Mouse (Mus musculus): ENCODE measurements around the gene Fam89b.

Gene Fam89b

DNA sequence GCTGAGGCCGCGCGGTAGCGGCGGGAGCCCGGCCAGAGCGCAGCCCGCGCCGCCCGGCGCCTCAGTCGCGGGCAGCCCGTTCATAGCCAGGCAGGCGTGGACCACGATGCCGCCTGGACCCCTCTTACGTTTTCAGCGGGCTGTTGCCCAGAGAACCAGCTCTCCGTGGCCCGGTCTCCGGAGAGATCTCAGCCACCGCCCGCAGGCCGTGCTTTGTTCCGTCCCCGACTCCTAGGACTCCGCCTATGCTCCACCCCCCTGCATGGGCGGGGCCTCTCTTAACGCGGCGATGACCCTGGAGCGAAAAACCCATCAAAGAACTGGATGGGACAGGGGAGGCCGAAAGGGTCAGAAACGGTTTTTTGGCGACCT is at the start of gene Fam89b:
Fam89b (minus strand) TSS at position 210 of the 372 bp plus-strand sequence.
- in situ Hi-C loops (cut with MboI, MseI) = no loop called here

DNA sequence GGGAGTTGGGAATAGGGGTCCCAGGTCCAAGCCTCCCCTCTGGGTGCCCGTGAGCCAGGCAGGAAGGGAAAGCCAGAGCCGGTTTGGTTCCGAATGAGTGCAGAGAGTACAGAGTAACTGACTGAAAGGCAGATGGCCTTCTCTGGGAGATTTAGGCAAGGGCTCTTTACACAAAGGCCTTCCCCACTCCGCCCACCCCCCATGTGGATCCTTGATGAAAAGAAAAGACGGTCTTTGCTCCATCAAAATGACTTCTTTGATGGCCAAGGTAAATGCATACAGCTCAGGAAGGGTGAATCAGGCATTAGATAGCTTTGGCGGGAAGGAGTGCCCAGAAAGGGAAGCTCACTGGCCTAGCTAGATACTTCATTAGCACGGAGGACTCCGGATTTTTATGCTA is 48.9 kb upstream of the Fam89b start:
- in situ Hi-C loops (cut with MboI, MseI) = no loop called here

DNA sequence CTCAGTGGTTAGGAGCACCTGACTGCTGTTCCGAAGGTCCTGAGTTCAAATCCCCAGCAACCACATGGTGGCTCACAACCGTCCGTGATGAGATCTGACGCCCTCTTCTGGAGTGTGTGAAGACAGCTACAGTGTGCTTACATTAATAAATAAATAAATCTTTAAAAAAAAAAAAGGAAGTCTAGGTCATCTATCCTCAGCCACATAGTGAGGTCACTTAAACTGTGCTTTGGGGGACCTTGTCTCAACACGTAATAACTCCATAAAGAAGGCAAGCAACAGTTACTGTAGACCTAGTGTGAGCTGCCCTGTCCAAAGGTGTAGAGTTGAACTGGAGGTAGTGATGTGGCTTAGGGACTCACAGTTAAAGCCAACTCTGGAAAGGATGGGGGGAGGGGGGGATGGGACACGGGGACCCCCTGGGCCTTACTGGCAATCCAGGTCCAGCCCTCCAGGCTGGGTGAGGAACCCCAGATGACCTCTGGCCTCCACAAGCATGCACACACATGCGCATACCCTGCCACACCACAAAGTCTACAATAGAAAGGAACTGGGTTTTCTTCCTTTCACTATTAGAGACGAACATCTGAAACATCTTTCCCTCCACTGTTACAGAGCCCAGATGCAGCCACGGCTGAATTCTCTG is 48.1 kb upstream of the Fam89b start:
- in situ Hi-C loops (cut with MboI, MseI) = no loop called here

DNA sequence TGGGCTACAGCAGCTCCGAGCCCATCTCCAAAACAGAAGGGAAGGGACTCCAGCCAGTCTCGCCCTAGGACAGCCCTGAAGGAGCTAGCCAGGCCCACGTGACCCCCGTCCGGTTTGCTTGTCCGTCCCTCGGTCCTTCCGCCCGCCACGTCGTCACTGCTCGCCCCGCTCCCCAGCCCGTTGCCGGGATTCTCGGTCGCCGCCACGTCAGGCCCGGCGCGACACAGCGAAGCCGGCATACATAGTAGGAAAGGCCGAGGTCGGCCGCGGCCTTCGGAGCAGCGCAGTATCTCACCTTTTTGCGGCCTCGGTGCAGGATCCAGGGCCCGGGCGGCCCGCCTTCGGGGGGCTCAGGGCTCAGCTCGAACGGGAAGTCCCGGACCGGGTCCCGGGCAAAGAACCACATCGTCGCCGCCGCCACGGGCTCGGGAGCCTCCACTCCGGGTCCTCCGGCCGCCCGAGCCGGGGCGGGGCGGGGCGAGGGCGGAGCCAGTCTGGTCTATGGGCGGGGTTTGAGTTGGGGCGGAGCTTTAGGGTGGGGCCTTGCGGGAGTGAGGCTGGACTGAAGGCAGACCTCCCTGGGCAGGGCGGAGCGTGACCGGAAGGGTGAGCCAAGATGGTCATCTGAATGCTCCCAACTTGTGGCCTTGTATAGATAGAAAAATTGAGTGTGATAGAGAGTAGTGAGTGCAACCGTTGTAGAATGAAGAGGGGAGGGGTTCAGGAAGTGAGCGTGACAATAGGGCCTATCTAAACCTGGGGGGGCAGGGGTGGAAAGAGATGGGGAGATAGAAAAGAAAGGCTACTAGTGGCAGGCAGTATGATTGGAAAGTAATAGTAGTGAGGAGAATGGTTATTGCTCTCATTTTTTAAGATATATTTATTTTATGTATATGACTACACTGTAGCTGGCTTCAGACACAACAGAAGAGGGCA is 41.7 kb upstream of the Fam89b start, which contains the start of gene Scyl1:
Scyl1 (minus strand) TSS at position 495 of the 936 bp plus-strand sequence.
- in situ Hi-C loops (cut with MboI, MseI) = no loop called here

DNA sequence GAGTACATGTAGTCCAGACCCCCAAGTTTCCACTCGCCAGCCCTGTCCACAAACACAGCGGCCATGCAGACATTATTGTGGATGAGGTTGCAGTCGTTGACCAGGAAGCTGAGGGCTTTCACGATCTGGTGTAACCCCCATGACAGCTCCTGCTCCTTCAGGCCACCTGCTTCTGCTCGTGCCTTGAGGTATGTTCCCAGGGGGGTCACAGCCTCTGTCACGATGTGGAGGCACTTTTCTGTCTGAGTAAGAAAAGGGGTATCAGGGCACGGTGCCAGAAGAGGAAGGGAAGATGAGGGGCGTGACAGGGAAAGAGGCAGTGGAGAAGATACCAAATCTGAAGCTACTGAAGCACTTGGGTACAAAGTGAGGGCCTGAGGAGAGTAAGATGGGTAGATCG is 40.9 kb upstream of the Fam89b start:
- in situ Hi-C loops (cut with MboI, MseI) = no loop called here

DNA sequence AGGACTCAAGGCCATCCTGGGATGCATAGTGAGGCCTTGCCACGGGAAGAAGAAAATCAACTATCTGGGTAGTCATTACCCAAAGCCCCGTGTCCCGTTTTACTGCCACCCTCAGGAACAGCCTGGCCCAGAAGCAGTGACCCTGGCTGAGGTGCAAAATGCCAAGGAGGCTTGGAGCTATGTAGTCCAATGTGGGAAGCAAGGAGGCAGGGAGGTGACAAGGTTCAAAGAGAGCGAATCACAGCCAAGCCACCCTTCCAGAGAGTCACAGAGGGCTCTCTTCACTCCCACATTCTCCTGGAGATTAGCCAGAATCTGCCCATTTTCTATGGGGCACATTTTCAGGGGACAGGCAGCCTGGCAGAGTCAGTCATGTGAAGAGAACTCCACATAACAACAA is 37.8 kb upstream of the Fam89b start:
- in situ Hi-C loops (cut with MboI, MseI) = loop anchor here in 1 of 2 experiments (10.0 kb wide), 1 partner anchor 798 kb away; no protein-coding TSS in a partner anchor

DNA sequence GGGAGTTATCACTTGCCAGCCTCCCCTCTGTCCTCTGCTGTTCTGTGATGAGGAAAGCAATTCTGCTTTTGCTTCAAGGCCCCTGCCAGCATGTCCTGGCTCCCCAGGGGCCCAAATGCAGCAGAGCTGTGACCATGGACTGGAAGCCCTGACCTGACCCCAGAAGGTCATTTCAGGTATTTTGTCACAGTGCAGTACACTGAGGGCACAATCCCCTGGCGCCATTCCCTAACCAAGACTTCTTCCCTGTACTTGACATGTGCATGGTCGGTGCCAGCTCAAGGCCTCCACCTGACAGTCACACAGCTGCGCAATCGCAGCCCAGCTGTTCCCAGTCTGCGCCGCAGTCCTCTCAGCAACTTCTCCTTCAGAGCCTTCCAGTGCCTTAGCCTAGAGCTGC is 33.7 kb upstream of the Fam89b start:
- in situ Hi-C loops (cut with MboI, MseI) = loop anchor here in 1 of 2 experiments (10.0 kb wide), 1 partner anchor 802 kb away; no protein-coding TSS in a partner anchor

DNA sequence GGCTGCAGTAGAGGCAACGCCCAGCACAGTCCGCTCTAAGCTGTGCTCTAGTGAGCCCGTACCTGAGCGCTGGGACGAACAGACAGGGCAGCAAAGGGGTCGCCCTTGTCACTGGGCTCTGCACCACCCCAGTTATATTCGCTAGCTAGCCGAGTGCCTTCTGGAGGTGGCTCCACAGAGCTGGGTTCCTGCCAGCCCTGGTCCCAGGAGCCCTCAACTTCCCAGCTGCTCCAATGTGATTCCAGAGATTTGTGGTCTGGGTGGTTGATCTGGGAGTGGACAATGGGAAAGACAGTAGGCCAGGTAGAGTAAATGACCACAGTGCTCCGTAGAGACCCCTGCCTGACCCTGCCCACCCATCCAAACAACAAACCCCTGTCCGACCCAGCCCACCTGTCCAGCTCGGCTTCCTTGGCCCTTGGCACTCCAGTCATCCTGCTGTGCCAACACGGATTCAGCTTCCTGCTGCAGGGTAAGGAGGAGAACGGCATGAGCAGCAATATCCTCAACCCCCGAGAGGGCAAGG is 29.5 kb upstream of the Fam89b start:
- in situ Hi-C loops (cut with MboI, MseI) = no loop called here

DNA sequence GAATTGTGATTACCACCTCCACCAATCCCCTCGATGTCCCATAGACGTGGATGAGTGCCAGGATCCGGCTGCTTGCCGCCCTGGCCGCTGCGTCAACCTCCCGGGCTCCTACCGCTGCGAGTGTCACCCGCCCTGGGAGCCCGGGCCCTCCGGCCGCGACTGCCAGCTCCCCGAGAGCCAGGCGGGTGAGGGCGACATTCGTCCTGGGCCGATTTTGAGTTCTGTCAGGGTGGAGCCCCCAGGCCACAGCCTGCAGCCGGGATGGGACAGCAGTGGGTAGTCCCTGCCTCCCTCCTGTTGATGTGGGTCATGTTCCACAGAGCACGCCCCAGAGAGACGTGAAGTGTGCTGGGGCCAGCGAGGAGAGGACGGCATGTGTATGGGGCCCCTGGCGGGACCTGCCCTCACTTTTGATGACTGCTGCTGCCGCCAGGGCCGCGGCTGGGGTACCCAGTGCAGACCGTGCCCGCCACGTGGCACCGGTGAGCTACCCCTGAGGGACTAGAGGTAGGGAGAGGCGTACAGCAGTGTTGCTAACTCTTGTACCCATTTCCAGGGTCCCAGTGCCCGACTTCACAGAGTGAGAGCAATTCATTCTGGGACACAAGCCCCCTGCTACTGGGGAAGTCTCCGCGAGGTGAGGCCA is 27.7 kb upstream of the Fam89b start:
- in situ Hi-C loops (cut with MboI, MseI) = no loop called here

DNA sequence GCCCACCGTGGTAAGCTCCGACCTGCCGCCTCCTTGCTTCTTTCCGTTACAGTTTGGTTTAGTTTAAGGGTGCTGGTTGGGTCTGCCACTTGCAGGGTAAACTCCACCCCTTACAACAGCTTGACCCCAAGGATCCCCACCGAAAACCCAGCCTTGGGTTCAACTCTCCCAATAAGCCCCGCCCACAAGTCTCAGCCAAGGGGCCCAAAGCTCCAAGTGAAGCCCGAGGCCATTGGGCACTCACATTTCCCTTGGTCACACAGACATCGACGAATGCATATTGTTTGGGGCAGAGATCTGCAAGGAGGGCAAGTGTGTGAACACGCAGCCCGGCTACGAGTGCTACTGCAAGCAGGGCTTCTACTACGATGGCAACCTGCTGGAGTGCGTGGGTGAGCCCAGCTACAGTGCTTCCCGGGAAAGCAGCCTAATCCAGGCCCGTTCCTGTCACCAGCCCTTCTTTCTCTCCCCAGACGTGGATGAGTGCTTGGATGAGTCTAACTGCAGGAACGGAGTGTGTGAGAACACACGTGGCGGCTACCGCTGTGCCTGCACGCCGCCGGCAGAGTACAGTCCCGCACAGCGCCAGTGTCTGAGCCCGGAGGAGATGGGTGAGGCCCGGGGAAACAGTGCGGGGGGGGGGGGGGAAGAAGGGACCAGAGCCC is 27.0 kb upstream of the Fam89b start:
- in situ Hi-C loops (cut with MboI, MseI) = no loop called here

DNA sequence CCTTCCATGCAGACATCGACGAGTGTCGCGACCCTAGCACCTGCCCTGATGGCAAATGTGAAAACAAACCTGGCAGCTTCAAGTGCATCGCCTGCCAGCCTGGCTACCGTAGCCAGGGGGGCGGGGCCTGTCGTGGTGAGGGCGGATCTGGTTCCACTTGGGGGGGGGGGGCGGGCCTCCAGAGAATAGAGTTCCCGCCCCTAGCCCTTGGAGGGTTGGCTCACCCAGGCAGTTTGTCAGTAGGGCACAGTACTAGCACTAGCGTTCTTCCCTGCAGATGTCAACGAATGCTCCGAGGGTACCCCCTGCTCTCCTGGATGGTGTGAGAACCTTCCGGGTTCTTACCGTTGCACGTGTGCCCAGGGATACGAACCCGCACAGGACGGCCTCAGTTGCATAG is 22.3 kb upstream of the Fam89b start:
- in situ Hi-C loops (cut with MboI, MseI) = no loop called here

DNA sequence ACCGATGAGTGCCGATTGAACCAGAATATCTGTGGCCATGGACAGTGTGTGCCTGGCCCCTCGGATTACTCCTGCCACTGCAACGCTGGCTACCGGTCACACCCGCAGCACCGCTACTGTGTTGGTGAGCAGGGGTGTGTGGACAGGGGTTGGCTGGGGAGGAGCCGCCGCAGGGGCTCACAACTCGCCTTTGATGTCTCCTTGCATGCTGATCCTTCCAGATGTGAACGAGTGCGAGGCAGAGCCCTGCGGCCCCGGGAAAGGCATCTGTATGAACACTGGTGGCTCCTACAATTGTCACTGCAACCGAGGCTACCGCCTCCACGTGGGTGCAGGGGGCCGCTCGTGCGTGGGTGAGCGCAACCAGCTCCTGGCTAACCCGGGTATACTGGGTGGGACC is 21.5 kb upstream of the Fam89b start:
- in situ Hi-C loops (cut with MboI, MseI) = no loop called here

DNA sequence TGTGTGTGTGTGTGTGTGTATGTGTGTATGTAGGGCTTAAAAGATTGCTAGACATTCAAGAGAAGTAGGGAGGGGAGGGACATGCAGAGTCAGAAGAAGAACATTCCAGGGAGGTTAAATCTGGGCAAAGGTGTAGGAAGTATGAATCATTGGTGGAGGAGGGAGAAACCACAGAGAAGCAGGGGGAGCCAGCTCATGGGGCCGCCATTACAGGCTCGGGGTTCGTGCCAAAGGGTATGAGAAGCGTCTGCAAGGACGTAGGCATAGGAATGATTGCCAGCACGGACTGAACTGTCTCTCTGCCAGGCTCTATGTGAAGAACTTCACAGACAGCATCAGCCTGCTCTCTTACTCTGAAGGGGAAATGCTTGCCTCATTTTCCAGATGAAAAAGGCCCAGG is 20.0 kb upstream of the Fam89b start:
- in situ Hi-C loops (cut with MboI, MseI) = loop anchor here in 1 of 2 experiments (5.0 kb wide), 1 partner anchor 33 kb away; no protein-coding TSS in a partner anchor

DNA sequence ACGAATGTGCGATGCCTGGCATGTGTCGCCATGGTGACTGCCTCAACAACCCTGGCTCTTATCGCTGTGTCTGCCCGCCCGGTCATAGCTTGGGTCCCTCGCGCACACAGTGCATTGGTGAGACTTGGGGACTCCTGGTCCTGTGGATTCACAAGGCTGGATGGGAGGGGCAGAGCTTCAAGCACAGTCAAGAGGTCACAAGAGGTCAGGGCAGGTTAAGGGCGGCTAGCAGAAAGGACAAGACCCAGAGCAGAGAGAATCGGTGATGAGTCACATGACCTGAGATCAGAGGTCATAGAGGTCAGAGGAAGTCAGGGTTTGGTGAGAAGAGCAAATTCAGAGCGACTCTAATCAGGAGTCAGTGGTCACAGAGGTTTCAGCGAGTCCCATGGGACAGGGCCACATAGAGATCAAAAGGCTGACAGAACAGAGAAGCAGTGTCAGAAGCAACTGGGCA is 17.5 kb upstream of the Fam89b start:
- in situ Hi-C loops (cut with MboI, MseI) = loop anchor here in 1 of 2 experiments (5.0 kb wide), 1 partner anchor 35 kb away; no protein-coding TSS in a partner anchor

DNA sequence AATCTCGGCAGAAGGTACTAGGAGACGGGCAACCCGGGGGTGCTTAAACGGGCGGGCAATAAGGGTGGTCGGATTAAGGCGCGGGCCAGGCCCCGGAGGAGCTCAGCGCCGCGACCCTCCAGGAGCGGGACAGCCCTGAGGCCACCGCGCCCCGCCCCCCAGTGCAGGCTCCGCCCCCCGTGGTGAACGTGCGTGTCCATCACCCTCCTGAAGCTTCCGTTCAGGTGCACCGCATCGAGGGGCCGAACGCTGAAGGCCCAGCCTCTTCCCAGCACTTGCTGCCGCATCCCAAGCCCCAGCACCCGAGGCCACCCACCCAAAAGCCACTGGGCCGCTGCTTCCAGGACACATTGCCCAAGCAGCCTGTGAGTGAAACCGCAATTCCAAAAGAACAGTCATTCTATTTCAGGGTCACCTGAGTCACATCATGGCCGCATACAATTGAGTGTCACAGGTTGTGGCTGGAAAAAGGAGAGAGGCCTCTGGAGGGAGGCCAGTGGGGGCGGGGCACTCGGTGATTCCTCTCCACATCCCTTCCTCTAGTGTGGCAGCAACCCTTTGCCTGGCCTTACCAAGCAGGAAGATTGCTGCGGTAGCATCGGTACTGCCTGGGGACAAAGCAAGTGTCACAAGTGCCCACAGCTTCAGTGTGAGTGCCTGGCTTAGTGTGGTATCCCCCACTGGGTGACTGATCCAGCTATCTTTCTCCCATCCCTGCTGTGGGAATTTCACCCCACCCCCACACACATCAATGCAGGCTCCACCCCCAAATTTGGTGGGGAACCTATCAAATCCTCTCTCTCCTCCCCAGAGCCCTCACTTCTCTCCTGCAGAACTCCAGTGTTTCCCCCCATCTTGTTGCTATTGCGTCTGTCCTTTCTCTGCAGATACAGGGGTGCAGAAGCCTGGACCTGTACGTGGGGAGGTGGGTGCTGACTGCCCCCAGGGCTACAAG is 16.6 kb upstream of the Fam89b start:
- in situ Hi-C loops (cut with MboI, MseI) = loop anchor here in 1 of 2 experiments (5.0 kb wide), 1 partner anchor 36 kb away; no protein-coding TSS in a partner anchor

DNA sequence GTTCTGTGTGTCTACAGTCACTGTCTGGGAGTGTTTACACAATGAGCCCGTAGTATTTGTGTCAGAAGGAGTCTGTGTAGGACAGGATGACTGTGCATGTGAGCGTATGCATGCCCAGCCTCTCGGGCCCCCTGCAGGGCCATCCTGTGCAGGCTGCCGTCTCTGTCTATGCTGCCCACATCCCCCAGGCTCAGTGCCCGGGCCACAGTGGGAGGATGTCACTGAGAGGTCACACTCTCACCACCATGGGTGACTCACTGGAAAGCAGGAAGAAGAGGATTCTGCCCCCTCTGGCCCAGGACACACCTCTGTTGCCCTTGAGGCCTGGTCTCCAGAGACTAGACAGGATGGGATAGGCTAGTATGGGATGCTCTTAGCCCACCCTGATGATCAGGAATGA is 14.1 kb upstream of the Fam89b start:
- in situ Hi-C loops (cut with MboI, MseI) = no loop called here

DNA sequence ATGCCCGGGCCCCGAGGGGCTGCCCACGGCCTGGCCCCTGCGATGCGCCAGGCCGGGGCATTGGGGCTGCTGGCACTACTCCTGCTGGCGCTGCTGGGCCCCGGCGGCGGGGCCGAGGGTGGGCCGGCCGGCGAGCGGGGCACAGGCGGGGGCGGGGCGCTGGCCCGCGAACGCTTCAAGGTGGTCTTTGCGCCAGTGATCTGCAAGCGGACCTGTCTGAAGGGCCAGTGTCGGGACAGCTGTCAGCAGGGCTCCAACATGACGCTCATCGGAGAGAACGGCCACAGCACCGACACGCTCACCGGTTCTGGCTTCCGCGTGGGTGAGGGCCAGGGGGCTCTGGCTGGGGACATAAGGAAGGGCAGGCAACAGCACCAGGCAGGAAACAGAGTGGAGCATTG is 12.8 kb upstream of the Fam89b start:
- in situ Hi-C loops (cut with MboI, MseI) = no loop called here

DNA sequence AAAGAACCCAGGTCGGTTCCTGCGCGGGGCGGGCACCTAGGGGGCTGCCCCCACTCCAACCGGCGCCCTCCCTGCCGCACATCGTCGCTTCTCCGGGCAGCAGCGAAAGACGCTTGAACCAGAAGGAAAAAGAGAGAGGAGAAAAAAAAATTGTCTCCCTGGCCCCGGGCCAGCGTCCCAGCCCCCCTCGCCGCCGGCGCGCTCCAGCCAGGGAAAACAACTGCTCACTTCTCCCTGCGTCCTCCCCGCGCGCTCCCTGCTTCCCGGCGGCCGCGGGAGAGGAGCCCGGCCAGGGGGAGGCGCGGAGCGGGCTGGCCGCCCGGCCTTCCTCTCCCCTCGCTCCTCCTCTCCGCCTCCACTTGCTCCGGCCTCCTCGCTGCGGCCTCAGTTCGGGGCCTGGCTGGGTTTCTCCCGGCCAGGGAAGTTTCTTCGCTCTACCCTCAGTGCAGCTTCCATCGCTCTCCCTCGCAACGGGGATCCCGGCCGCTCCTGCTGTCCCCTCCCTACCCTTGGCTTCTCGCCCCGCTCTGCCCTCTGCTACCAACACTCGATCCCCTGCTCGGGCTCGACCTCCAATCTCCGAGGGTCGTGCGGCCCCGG is 12.3 kb upstream of the Fam89b start:
- in situ Hi-C loops (cut with MboI, MseI) = no loop called here
